Mouse (Mus musculus) small intestine, adult 2 months (tissue): ENCODE results near the gene Camta1.

Source experiments
- CTCF ChIP-seq: fragments of 200-500 bp; IDR thresholded peaks from 2 replicates; pipeline ENCODE4 v1.5.1; 2012; ENCODE audit warnings: low read depth, mild to moderate bottlenecking, control low read depth, inconsistent platforms, low read length, moderate library complexity, mixed read lengths; ENCODE audit not compliant: insufficient replicate concordance, insufficient read length; ENCODE audit errors: extremely low read depth
- POLR2A ChIP-seq: fragments of 200-500 bp; IDR thresholded peaks from 2 replicates; pipeline ENCODE4 v1.6.1; 2012; ENCODE audit warnings: low read depth, mild to moderate bottlenecking, control low read depth, inconsistent platforms, low read length, moderate library complexity

DNA sequence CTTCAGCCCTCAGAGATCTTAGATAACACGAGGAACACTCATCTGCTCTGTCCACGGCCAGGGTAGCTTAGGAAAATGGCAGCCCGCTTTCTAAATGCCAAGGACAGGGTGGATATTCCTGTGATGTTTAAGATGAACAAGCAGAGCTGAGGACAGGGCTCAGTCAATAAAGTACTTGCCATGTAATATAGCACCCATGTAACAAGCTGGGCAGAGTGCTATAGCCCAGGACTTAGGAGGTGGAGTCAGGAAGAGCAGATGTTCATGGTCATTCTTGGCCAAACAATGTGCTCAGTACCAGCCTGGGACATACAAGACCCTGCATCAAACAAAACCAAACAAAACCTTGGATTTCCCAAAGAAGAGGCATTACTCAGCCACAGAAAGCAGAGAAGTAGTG is 407.6 kb downstream of the Camta1 start:
- no peak for TF ChIP-seq CTCF
- no peak for TF ChIP-seq POLR2A
